Mouse (Mus musculus): ENCODE measurements around the gene Otof.
A peak's percentile ranks its signal among the peaks of the same experiment; 100 is the strongest.

The Otof gene

DNA sequence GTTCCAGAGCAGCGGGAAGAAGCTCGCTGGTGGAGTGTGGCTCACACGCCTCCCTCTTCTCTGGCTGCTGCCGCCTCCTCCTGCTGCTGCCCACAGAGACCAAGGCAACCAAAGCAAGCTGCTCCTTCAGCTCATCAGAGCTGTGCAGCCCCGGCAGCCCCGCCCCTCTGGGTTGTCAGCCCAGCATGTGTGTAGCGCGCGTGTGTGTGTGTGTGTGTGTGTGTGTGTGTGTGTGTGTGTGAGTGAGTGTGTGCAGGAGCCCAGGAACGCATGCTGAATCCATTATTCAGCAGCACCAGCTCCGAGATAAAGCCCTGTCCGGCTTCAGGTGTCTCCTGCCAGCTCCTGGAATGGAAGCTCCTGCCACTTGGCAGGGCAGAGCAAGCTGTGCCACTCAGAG, at the start of gene Otof:
Otof (minus strand) TSS at position 112 of the 400 bp plus-strand sequence.
- DNase-seq (ENCODE audit: low spot score in 2 of 2) = peak; percentile 75 to 80

DNA sequence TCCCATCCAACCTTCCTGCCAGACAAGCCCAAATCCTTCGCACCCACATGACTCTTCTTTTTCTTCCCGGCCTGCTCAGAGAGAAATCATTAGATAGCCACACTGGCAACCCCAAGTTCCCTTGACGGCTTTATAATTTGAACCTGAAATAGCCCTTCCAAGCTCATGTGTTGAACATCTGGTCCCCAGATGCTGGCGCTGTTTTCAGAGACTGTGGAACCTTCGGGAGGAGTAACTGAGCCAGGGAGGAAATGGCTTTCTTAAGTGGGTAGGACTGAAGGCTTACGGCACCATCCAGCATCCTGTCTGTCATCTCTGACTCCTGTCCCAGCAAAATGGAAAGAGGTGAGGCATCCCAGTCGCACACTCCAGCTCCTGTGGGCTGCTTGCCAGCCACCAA, 35.6 kb upstream of the Otof start:
- DNase-seq (ENCODE audit: low spot score in 2 of 2) = no peak

DNA sequence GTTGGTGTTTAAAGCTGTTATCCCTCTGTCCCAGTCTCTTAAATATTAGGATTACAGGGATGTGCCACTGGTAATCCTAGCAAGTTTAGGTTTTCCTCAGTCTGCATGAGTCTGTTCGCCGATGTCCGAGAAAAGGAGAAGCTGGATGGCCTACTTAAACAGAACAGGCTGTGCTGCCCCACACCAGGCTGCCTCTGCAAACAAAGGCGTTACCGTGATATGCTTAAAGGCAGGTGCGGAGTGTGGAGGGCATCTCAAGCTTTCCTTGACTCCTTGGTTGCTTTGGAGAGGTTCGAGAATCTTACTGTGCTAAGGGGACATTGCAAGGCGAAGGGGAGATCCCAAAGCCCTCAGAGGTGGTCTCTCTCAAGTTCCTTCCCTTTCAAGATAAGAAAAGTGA, 35.1 kb upstream of the Otof start:
- no peak for DNase-seq (ENCODE audit: low spot score in 2 of 2)

DNA sequence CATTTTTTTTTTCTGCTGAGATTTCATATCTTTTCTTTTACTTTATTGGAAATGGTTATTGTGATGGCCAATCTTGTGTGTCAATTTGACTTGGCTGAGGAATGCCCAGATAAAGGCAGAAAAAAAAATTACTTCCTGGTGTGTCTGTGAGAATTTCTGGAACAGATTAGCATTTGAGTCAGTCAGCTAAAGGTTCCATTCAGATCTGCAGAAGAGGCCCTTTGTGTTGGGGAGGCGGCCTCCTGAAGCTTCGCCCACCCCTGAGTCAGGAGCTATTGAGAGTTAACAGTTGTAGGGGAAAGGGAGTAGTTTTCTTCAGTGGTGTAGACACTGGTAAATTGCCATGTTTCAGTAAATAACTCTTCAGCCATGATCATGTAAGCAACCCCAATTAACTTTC, 33.6 kb upstream of the Otof start:
- no peak for DNase-seq (ENCODE audit: low spot score in 2 of 2)

DNA sequence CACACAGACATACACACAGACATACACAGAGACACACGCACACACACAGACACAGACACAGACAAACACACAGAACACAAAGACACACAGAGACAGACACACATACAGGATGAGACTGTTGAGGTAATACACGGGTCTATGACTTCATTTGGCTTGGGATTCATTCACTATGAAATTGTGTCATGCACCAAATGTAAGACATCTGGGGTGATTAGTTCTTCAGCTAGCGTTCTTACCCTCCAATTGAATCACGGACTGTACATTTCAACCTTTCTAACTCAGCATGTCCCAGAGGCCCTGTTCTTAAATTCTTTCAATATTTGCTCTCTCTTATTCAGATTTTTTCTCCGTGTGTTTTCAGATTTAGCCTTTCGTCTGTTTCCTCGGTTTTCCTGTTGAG, 32.9 kb upstream of the Otof start:
- no peak for DNase-seq (ENCODE audit: low spot score in 2 of 2)

- no peak for DNase-seq (ENCODE audit: low spot score in 2 of 2)
These were observed 32.0 kb upstream of the Otof start for GRCm38 (mm10) chr5:30493723-30494122.

GRCm38 (mm10) chr5:30490845-30491244, 29.1 kb upstream of the Otof start:
- no peak for DNase-seq (ENCODE audit: low spot score in 2 of 2)

- no peak for DNase-seq (ENCODE audit: low spot score in 2 of 2)
These were observed 28.5 kb upstream of the Otof start for GRCm38 (mm10) chr5:30490215-30490614.

- DNase-seq (ENCODE audit: low spot score in 2 of 2) = no peak
These were observed 23.4 kb upstream of the Otof start for GRCm38 (mm10) chr5:30485136-30485535.

GRCm38 (mm10) chr5:30484591-30484990, 22.9 kb upstream of the Otof start:
- no peak for DNase-seq (ENCODE audit: low spot score in 2 of 2)

GRCm38 (mm10) chr5:30483533-30483932, 21.8 kb upstream of the Otof start:
- DNase-seq (ENCODE audit: low spot score in 2 of 2) = no peak

GRCm38 (mm10) chr5:30482319-30482718, 20.6 kb upstream of the Otof start:
- DNase-seq (ENCODE audit: low spot score in 2 of 2) = peak; percentile 79 to 83

- DNase-seq (ENCODE audit: low spot score in 2 of 2) = peak; percentile 37 to 59
These were observed 14.8 kb upstream of the Otof start for GRCm38 (mm10) chr5:30476534-30476933.

- no peak for DNase-seq (ENCODE audit: low spot score in 2 of 2)
These were observed 10.4 kb upstream of the Otof start for GRCm38 (mm10) chr5:30472148-30472547.

DNA sequence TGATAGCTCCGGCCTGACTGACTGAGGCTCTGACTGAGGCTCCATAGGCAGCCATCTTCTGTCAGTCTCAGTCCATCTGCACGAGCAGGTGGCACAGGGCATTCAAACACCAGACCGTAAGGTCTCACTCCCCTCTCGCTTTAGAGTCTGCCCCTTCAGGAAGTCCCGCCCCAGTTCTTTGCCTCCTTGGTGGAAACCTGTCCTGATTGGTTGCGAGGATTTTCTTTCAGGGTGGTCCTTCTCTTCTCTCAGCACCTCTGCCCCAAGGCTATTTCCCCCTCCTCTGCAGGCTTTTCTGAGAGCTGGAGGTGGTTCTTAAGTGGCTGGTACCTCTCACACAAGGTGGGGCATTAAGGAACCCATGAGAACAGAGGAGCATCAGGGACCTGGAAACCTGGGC, 8.7 kb upstream of the Otof start:
- no peak for DNase-seq (ENCODE audit: low spot score in 2 of 2)

- DNase-seq (ENCODE audit: low spot score in 2 of 2) = no peak
These were observed 4.6 kb upstream of the Otof start for GRCm38 (mm10) chr5:30466315-30466714.

DNA sequence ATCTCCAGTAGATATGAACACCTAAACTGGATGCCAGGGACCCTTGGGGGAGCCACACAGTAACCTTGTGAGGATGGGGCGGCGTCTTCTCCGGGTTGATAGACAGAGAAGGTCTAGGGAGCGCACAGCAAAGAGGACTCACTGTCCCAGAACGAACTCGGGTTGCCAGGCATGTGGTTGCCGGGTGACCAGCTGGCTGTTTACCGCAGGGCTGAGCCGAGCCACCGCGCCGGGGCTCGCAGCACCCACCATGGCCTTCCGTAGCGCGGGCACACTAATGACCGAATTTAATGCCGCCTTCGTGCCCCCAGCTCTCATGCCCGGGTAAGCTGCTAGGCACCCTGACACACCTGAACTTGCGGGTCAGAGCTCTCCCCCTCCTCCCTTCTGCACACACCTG, 4.1 kb upstream of the Otof start, which contains the start of gene 1700001C02Rik:
1700001C02Rik (plus strand) TSS at position 187 of the 400 bp plus-strand sequence.
- DNase-seq (ENCODE audit: low spot score in 2 of 2) = no peak

DNA sequence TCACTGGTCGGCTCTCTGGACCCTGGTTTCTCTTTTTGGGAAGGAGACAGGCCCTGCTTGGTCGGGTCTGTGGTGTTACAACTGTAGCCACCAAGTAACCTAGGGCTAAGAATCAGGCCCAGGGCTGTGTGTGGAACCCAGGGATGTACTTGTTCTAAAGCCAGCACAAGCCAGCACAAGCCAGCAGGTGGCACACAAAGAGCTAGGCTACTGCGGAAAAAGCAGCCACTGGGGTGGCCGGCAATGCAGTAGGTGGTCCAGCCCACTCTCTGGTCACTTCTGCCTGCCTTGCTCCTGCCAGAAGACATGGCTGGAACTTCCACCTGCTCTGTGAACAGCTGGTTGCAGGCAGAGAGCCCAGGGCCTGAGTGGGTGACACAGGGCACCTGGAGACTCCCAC, 1.6 kb downstream of the Otof start:
- peak in 1 of 2 experiments; percentile 39 for DNase-seq (ENCODE audit: low spot score in 2 of 2)

GRCm38 (mm10) chr5:30456056-30456455, 5.7 kb downstream of the Otof start:
- DNase-seq (ENCODE audit: low spot score in 2 of 2) = peak; percentile 37 to 53

- no peak for DNase-seq (ENCODE audit: low spot score in 2 of 2)
These were observed 17.3 kb downstream of the Otof start for GRCm38 (mm10) chr5:30444327-30444895.

GRCm38 (mm10) chr5:30442196-30442595, 19.5 kb downstream of the Otof start:
- DNase-seq (ENCODE audit: low spot score in 2 of 2) = peak in 1 of 2 experiments; percentile 35

GRCm38 (mm10) chr5:30440308-30440906, 21.3 kb downstream of the Otof start:
- DNase-seq (ENCODE audit: low spot score in 2 of 2) = no peak

GRCm38 (mm10) chr5:30438931-30439330, 22.8 kb downstream of the Otof start:
- DNase-seq (ENCODE audit: low spot score in 2 of 2) = no peak

DNA sequence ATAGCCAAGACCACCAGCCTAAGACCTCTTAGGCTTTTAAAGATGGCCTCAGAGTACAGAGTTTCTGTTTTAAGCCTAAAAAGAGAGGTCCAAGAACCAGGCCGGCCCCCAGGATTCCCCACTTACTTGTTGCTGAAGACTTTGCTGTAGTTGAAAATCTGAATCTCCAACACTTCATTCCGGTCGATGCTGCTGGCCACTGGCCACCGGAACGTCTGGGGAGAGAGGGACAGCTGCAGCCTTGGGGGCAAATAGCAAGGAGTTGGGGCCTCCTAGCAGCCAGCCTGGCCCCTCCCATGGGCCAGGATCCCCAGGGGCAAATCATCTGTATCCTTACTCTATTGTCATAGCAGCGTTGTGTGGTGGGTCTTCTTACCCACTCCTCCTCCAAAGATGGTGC, 34.3 kb downstream of the Otof start:
- DNase-seq (ENCODE audit: low spot score in 2 of 2) = no peak

Data from right cerebral cortex, adult 2 months (tissue).